Mouse (Mus musculus) liver, embryonic 12.5 days (tissue): ENCODE measurements around the gene Tigd3. TPM values are rescaled to one million over a fixed set of nuclear protein-coding genes. Genes with fewer than 3 reads are reported as not detected.

Experiments used
- ATAC-seq: fragments of 200-750 bp; cut with Nextera tagmentation; 2 replicates; pipeline ENCODE4 v1.8.0; 2017; ENCODE audit warnings: moderate number of reproducible peaks, mild to moderate bottlenecking, moderate library complexity
- H3K27ac ChIP-seq: fragments of 300-500 bp; sonication (generic); 2 replicates; pipeline ENCODE4 v1.5.1; 2016; ENCODE audit warnings: mild to moderate bottlenecking
- H3K27me3 ChIP-seq: fragments of 300-500 bp; sonication (generic); replicated peaks from 2 replicates; pipeline ENCODE4 v1.6.1; 2016; ENCODE audit warnings: mild to moderate bottlenecking, moderate library complexity
- H3K36me3 ChIP-seq: fragments of 300-500 bp; sonication (generic); 2 replicates; pipeline ENCODE4 v1.6.1; 2016; ENCODE audit warnings: mild to moderate bottlenecking, moderate library complexity
- H3K4me1 ChIP-seq: fragments of 300-500 bp; sonication (generic); 2 replicates; pipeline ENCODE4 v1.6.1; 2016
- H3K4me2 ChIP-seq: fragments of 300-500 bp; sonication (generic); 2 replicates; pipeline ENCODE4 v1.6.1; 2016; ENCODE audit warnings: mild to moderate bottlenecking, moderate library complexity
- H3K4me3 ChIP-seq: fragments of 300-500 bp; sonication (generic); 2 replicates; pipeline ENCODE4 v1.5.1; 2016; ENCODE audit warnings: mild to moderate bottlenecking, moderate library complexity
- H3K9ac ChIP-seq: fragments of 300-500 bp; sonication (generic); 2 replicates; pipeline ENCODE4 v1.6.1; 2016; ENCODE audit warnings: mild to moderate bottlenecking, moderate library complexity
- H3K9me3 ChIP-seq: fragments of 300-500 bp; sonication (generic); replicated peaks from 2 replicates; pipeline ENCODE4 v1.6.1; 2016; ENCODE audit warnings: mild to moderate bottlenecking, moderate library complexity
- WGBS: fragments of 180-500 bp; shearing (Covaris S2); methylation state at CpG from one replicate; pipeline ENCODE4 v1.1.7; 2016; ENCODE audit not compliant: insufficient replicate concordance; 5-methylcytosine and 5-hydroxymethylcytosine counted together
- polyA plus RNA-seq: library from polyadenylated mRNA; unstranded; fragments of >200 nt; fragmentation: Nextera tagmentation; extraction: Ambion mirVana; gene quantifications from 2 replicates; pipeline ENCODE4 v1.2.1, GENCODE M21; 2016

Tigd3 gene
- polyA plus RNA-seq, 1 experiment from 2014 or later = 3.5 TPM

DNA sequence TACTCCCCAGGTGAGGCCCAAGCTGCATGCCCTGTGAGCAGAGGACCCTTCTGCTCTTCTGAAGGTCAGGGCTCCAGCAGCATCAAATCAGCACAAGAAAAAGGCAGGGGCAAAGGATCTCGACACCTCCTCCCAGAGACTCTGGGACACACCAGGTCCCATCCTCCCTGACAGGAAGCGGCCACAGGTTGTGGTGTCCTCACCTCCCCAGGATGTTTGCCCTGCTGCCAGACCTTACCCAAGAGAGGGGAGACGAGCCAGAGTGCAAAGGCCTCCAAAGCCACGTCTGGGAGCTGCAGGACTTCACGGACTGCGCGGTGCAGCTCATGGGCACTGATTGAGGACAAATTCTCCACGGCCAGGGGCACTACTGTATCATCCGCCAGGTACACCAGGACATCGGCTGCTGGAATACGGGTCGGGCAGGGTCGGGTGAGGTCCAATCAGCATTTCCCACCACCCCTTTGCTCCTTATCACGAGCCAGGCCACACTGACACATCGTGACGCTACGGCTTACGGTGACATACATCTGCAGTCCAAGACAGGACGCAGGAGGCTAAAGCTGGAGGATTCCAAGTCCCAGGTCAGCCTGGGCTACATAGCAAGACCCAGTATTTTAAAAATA is 20.9 kb downstream of the Tigd3 start:
- H3K36me3 ChIP-seq = peaks cover 34% of the 10 kb centered on the region
- peak overlapping the region; percentile 10; the same call in 1 of the 2 replicates for H3K27ac ChIP-seq
- H3K9ac ChIP-seq = peak overlapping the region; percentile 22; the same call in 1 of the 2 replicates
- 46% methylated on average over 19 of the region's 19 CpGs for WGBS
- no peak for ATAC-seq
- H3K9me3 ChIP-seq = no peaks in the 10 kb centered on the region
- peak overlapping the region; percentile 87 for H3K4me2 ChIP-seq
- H3K4me3 ChIP-seq = no peak overlapping the region
- H3K4me1 ChIP-seq = peaks cover 61% of the 10 kb centered on the region
- H3K27me3 ChIP-seq = no peaks in the 10 kb centered on the region

DNA sequence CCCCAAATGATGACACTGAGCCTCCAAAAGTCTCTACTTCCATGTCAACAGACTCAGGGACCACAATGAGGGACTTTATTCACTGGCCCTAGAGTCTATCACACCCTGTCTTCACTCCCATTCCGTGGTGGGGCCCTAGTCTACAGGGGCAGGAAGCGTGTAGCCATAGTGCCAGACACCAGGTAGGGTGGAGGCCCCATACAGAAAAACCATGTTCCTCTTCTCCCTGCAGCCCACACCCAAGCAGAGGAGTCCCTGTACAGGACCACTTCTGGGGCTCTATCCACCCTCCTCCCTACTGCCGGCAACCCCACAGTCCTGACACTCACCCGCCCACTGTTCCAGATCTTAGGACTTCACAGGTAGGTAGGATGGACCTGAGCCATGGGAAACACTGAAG is 21.4 kb downstream of the Tigd3 start:
- Histone ChIP-seq H3K27ac (peak overlapping the region; percentile 10; the same call in 1 of the 2 replicates), H3K4me1 (peaks cover 56% of the 10 kb centered on the region), H3K36me3 (peaks cover 39% of the 10 kb centered on the region), H3K9me3 (no peaks in the 10 kb centered on the region), H3K9ac (peak overlapping the region; percentile 22; the same call in 1 of the 2 replicates), H3K4me2 (peak overlapping the region; percentile 87), H3K27me3 (no peaks in the 10 kb centered on the region), H3K4me3 (no peak overlapping the region)
- no peak for ATAC-seq
- WGBS = 57% methylated on average over 4 of the region's 4 CpGs

DNA sequence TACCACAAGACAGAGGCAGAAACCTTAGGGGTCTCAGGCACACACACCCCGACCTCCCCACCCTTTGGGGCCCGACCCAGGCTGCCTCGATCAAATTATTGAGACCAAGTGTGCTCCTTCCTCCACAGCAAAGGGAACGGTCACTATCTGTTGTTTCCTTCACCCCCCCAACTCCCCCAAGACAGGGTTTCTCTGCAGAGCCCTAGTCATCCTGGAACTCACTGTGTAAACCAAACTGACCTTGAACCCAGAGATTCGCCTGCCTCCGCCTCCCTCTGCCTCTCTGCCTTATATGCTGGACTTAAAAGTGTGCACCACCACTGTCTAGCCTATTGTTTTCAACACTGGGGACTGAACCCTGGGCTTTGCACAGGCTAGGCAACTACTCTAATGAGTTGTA is 22.3 kb downstream of the Tigd3 start:
- Histone ChIP-seq H3K9ac (0 out of 2 replicates have a peak overlapping the region, but pooled peaks have one; percentile 17), H3K4me2 (peak overlapping the region; percentile 38), H3K27me3 (no peaks in the 10 kb centered on the region), H3K4me1 (peaks cover 51% of the 10 kb centered on the region), H3K27ac (peak overlapping the region; percentile 49), H3K4me3 (no peak overlapping the region), H3K9me3 (no peaks in the 10 kb centered on the region), H3K36me3 (peaks cover 46% of the 10 kb centered on the region)
- no peak for ATAC-seq
- WGBS = 38% methylated on average over 6 of the region's 6 CpGs

DNA sequence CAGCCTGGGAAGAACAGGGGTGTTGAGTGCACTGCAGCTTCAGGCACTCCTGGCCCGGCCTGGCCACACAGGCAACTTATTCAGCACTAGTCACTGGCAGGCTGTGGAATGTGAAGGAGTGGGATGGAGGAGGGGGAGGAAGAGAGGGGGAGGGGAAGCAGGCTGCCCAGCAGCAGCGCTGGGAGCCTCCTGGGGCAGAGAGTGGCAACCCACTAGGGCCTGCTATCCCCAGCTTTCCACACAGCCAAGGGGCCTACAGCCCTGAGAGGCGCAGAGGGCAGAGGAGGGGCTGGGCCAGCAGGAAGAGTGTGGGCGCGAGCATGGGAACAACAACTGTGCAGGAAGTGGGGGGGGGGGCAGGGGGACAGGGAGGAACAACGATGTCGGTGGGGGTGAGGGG is 22.7 kb downstream of the Tigd3 start:
- no peak overlapping the region for H3K4me3 ChIP-seq

DNA sequence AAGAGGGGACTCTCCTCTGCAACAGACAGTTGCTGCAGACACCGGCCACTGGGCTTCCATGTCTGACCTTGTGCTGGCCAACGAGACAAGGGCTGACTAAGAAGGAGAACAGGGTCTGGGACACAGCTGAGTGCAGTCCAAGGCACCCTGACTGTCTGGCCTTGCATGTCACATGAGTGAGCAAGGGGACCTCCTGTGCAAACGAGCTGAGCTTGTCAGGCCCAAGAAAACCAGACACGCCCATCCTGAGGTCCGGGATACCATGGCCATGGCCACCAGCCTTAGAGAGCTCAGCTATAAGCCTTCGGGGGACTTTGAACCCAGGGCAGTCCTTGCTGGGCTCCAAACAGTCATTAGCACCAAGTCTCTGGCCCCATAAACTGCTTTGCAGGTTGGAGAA is 25.9 kb downstream of the Tigd3 start:
- 70% methylated on average over 6 of the region's 6 CpGs for WGBS
- ATAC-seq = no peak
- H3K4me2 ChIP-seq = no peak overlapping the region
- H3K27me3 ChIP-seq = no peaks in the 10 kb centered on the region
- no peak overlapping the region for H3K27ac ChIP-seq
- peaks cover 26% of the 10 kb centered on the region for H3K4me1 ChIP-seq
- H3K36me3 ChIP-seq = peaks cover 82% of the 10 kb centered on the region
- no peak overlapping the region for H3K9ac ChIP-seq
- H3K4me3 ChIP-seq = no peak overlapping the region
- H3K9me3 ChIP-seq = no peaks in the 10 kb centered on the region

More for the DNA sequence above, 22.7 kb downstream of the Tigd3 start:
- Histone ChIP-seq H3K9me3 (no peaks in the 10 kb centered on the region), H3K4me1 (peaks cover 51% of the 10 kb centered on the region), H3K36me3 (peaks cover 50% of the 10 kb centered on the region), H3K27ac (peak overlapping the region; percentile 49), H3K27me3 (no peaks in the 10 kb centered on the region), H3K4me2 (peak overlapping the region; percentile 38), H3K9ac (peak overlapping the region; percentile 17; the same call in 1 of the 2 replicates)
- WGBS = 33% methylated on average over 7 of the region's 7 CpGs
- ATAC-seq = 0 out of 2 replicates have a peak, but pooled peaks have one; percentile 24

DNA sequence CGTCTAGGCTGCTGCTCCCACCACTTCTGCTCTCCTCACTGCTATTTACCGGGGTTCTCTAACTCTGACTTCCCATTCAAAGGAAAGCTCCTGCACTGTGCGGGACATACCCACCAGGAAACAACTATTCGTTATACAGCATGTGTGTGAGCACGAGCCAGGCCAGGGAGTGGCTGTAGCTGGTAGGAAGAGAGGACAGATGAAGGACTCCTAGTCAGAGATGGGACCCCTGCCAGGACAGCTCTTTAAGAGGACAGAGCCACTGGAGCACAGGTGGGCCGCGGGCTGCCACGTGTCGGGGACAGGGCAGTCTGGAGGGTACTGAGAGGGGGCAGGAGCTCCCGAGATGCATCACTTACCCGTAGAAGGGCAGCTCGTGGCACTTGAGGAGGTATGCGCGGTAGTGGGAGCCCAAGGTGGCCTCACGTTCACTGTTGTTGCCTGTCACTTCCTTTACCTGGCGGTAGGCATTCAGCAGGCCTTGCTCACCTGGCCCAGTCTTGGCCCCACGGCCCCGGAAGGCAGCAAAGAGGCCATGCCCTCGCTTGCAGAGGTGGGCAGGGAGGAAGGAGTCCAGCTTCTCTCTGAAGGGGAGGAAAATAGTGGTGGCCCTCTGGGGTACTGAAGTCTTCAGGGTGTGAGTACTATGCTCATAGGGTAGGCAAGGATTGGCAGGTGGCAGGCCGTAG is 29.1 kb downstream of the Tigd3 start:
- Histone ChIP-seq H3K36me3 (peaks cover 98% of the 10 kb centered on the region), H3K4me2 (no peak overlapping the region), H3K27me3 (no peaks in the 10 kb centered on the region), H3K9ac (no peak overlapping the region), H3K4me3 (no peak overlapping the region), H3K9me3 (0 out of 2 replicates have a peak, but pooled peaks cover 3% of the 10 kb centered on the region), H3K27ac (no peak overlapping the region), H3K4me1 (no peaks in the 10 kb centered on the region)
- no peak for ATAC-seq
- 88% methylated on average over 20 of the region's 20 CpGs for WGBS

DNA sequence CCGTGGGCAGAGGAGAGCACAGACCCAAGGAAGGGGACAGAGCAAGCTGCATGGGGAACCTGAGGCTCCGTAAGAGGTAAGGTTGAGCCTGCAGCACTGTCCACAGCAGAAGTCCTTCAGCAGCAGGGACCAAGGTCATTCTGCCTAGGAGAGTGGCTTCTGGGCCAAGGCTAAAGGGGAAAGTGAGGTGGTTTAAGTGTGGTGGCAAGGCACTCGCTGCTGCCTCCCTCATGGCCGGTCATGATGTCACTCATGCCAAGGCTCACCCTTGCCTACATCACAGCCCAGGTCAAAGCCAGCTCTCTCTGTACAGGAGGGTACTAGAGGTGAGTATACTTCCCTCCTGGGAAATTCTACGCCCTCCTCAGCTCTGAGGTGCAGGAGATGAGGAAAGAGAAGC is 30.2 kb downstream of the Tigd3 start:
- Histone ChIP-seq H3K4me2 (no peak overlapping the region), H3K27ac (no peak overlapping the region), H3K9ac (no peak overlapping the region)

DNA sequence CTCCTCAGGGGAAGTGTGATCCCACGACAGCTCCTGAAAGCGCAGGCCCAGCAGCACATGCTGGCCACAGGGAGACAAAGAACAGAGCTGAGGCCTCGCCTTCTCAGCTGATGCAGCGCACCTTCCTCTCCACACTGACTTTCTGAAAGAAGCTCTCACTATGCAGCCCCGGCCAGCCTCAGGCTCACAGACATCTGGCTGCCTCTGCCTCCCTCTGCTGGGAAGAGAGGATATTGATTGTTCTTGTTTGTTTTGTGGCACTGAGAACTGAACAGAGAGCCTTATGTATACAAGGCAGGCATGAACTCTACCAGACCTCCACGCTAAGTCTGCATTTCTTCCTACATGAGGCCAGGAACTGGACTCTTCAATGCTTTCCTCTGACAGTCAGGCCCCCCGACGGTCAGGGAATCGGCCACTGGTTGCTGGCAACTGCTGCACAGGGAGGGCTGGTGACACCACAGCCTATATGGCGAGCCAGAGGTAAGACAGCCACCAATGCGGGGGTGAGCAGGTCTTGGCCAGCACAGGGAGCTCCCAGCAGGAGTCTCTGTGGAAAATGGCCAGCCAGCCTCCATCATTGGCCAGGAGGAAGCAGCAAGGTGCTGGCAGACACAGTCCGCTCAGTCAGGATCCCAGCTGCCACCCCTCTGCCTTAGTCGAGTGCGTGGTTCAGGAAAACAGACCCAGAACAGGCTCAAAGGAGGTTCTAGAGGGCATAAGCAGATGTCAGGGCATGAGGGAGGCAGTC is 31.4 kb downstream of the Tigd3 start:
- Histone ChIP-seq H3K27me3 (no peaks in the 10 kb centered on the region), H3K36me3 (peaks cover 96% of the 10 kb centered on the region), H3K4me1 (no peaks in the 10 kb centered on the region), H3K9me3 (0 out of 2 replicates have a peak, but pooled peaks cover 3% of the 10 kb centered on the region), H3K4me2 (no peak overlapping the region), H3K4me3 (no peak overlapping the region), H3K27ac (no peak overlapping the region), H3K9ac (no peak overlapping the region)
- no peak for ATAC-seq
- WGBS = 87% methylated on average over 14 of the region's 14 CpGs

More for the DNA sequence above, 30.2 kb downstream of the Tigd3 start:
- 86% methylated on average over 5 of the region's 5 CpGs for WGBS
- H3K27me3 ChIP-seq = no peaks in the 10 kb centered on the region
- H3K4me3 ChIP-seq = no peak overlapping the region
- H3K9me3 ChIP-seq = 0 out of 2 replicates have a peak, but pooled peaks cover 3% of the 10 kb centered on the region
- H3K4me1 ChIP-seq = no peaks in the 10 kb centered on the region
- peaks cover 97% of the 10 kb centered on the region for H3K36me3 ChIP-seq
- ATAC-seq = no peak

DNA sequence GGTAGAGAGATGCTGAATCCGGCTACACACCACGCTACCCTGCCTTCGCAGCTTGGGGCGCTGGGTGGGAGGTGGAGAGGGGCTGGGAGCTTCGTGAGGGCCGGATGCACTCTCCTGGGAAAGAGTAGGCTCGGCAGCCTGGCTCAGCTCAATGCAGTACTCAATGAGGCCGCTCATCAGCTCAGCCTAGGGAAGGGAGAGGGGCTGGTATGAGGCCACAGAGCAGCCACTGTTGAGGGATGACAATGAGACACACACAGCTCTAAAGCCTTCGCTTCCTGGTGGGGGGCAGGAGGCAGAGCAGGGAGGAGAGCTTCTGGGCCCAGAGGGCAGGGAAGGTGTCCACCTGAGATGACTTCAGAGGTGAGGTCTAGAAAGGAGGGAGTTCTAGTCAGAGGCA is 37.3 kb downstream of the Tigd3 start:
- Histone ChIP-seq H3K27ac (no peak overlapping the region), H3K4me3 (no peak overlapping the region), H3K9me3 (no peaks in the 10 kb centered on the region), H3K4me2 (no peak overlapping the region), H3K4me1 (peaks cover 8% of the 10 kb centered on the region), H3K9ac (no peak overlapping the region), H3K27me3 (no peaks in the 10 kb centered on the region), H3K36me3 (peaks cover 90% of the 10 kb centered on the region)
- 85% methylated on average over 9 of the region's 9 CpGs for WGBS
- ATAC-seq = no peak

DNA sequence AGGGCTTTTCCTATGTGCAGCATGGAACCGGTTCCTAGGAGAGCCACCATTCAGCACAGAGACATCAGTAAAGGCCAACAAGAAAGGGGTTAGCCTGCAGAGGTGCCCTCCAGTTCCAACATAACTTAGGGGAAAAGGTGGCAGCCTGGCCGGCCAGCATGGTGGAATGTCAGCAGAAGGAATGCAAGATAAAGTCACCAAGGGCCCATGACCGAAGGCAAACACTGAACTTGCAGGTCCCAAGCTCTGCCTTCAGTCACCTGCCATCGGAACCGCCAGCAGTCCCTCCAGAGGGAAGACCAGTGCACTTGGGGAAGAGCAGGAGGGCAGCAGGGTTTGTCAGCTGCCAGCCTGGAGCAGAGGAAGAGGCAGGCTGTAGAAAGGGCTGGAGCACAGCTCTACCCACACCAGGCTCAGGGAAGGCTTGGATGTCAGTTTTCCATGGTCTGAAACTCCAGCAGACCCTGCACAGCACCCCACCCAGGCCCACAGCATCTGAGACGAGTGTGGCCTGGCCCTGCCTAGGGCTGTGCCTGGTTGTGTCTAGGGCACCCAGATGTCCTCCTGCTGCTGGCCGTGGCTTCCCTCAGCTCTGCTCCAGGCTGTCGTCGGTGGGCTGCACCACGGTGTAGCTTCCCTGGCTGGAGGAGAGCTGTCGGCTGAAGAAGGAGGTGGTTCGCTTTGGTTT is 41.8 kb downstream of the Tigd3 start:
- Histone ChIP-seq H3K36me3 (peaks cover 52% of the 10 kb centered on the region), H3K4me1 (peaks cover 52% of the 10 kb centered on the region), H3K27me3 (no peaks in the 10 kb centered on the region), H3K4me2 (peak overlapping the region; percentile 35; the same call in 1 of the 2 replicates), H3K4me3 (no peak overlapping the region), H3K27ac (peak overlapping the region; percentile 48; the same call in 1 of the 2 replicates), H3K9me3 (no peaks in the 10 kb centered on the region), H3K9ac (peak overlapping the region; percentile 46)
- ATAC-seq = no peak
- 72% methylated on average over 12 of the region's 12 CpGs for WGBS

DNA sequence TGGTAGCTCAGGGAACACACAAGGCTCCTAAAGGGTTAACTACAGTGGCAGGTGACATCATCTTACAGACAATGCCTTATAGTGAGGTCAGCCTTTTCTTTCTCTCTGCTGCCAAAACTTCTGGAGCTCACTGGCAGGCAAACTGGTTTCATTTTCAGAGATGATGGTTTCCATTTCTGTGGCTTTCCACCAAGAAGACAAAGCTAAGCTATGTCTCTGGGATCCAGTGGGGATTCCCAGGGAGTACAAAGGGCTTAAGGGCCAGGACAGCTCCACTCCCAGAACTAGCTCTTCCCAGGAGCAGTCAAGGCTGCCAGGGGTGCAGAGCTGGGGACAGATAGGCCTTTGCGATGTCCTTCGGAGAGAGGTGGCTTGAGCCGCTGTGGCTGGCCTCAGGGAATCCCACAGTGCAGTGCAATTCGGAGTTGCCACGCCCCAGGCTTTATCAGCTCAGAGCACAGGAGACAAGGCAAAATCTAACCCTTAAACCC is 42.4 kb downstream of the Tigd3 start:
- peaks cover 59% of the 10 kb centered on the region for H3K4me1 ChIP-seq
- peaks cover 45% of the 10 kb centered on the region for H3K36me3 ChIP-seq
- H3K9ac ChIP-seq = peak overlapping the region; percentile 46
- H3K9me3 ChIP-seq = no peaks in the 10 kb centered on the region
- H3K27me3 ChIP-seq = no peaks in the 10 kb centered on the region
- H3K4me2 ChIP-seq = peak overlapping the region; percentile 35
- no peak for ATAC-seq
- 38% methylated on average over 5 of the region's 5 CpGs for whole genome bisulfite sequencing
- no peak overlapping the region for H3K4me3 ChIP-seq
- peak overlapping the region; percentile 48; the same call in 1 of the 2 replicates for H3K27ac ChIP-seq
